ENCODE assay signal across 27 mouse cellular contexts in genomic region chr19:47184221-47184620, GRCm38 (mm10). TPM values are rescaled to one million over a fixed set of nuclear protein-coding genes. Genes with fewer than 3 reads are reported as not detected.
DNase-seq lines count a peak whose midpoint lies in the region; ATAC-seq and TF ChIP-seq lines count a peak whose summit lies in the region.
"Had no signal": no experiment of that assay in that cellular context is flagged by ENCODE, and none has a peak within 500 bp of the region (broad histone marks: within the 10 kb centered on the region; RNA-seq: fewer than 3 reads in every experiment).

No protein-coding gene starts in this region.

- no peak overlapping the region for H3K4me3 ChIP-seq in layer of hippocampus, adult 2 months
- H3K4me3 ChIP-seq: embryonic facial prominence, embryonic 10.5 days; embryonic facial prominence, embryonic 13.5 days; erythroblast, embryonic 14.5 days; forebrain, embryonic 12.5 days; forebrain, embryonic 15.5 days; heart, embryonic 12.5 days; heart, embryonic 15.5 days; hindbrain, embryonic 15.5 days had no signal

- ATAC-seq in cerebellum, adult (ENCODE audit: insufficient number of reproducible peaks, low FRiP score, low TSS enrichment): no peak
- ATAC-seq: forebrain, embryonic 15.5 days; intestine, postnatal 0 days; Patski had no signal

- TF ChIP-seq CTCF in layer of hippocampus, adult 2 months (conservative IDR thresholded peaks at IDR 0.05): no peak

- 0 out of 2 replicates have a peak overlapping the region, but pooled peaks have one; percentile 7 for H3K27ac ChIP-seq in layer of hippocampus, adult 2 months
- H3K27ac ChIP-seq: embryonic facial prominence, embryonic 10.5 days; embryonic facial prominence, embryonic 13.5 days; forebrain, embryonic 12.5 days; forebrain, embryonic 15.5 days; heart, embryonic 15.5 days; hindbrain, embryonic 15.5 days had no signal

- peak; percentile 34 for DNase-seq in cerebellum, adult 11-12 months
- DNase-seq in cerebellum, adult 9-10 months: peak; percentile 47
- DNase-seq in cerebellum, postnatal 4 days (ENCODE audit: low spot score in 2 of 2): no peak
- DNase-seq in layer of hippocampus, adult 2 months (ENCODE audit: low spot score in 2 of 2): no peak
- no peak for DNase-seq in layer of hippocampus, postnatal 10 days (ENCODE audit: low spot score in 2 of 2)
- DNase-seq: adrenal gland, adult 2 months; adrenal gland, postnatal 14 days; embryo, embryonic 11 days; gastrocnemius, postnatal 25 days; heart, adult 18-20 months; heart, postnatal 10 days; heart, postnatal 36 days; kidney, adult 2 months had no signal

RNA-seq across cellular contexts. Expression of gene Neurl1a, which starts 5.6 kb away (rescaled TPM):
- 100 to 1,000 TPM; 180 to 194 TPM for total RNA-seq in layer of hippocampus, adult 2 months (2021)
- total RNA-seq in layer of hippocampus, postnatal 10 days (2021): 100 to 1,000 TPM; 112 to 133 TPM

RNA-seq across cellular contexts. Expression of gene Calhm3, which starts 26.7 kb away (rescaled TPM):
- not detected for total RNA-seq in layer of hippocampus, adult 2 months (2021)
- total RNA-seq in layer of hippocampus, postnatal 10 days (2021): not detected
- total RNA-seq: adrenal gland, adult 2 months; adrenal gland, postnatal 14 days; adrenal gland, postnatal 4 days; gastrocnemius, adult 8-10 months; gastrocnemius, postnatal 25 days; heart, adult 18-20 months; heart, postnatal 10 days; heart, postnatal 36 days had no signal

RNA-seq across cellular contexts. Expression of gene Calhm1, which starts 40.2 kb away (rescaled TPM):
- not detected for total RNA-seq in layer of hippocampus, adult 2 months (2021)
- not detected for total RNA-seq in layer of hippocampus, postnatal 10 days (2021)
- total RNA-seq: adrenal gland, adult 2 months; adrenal gland, postnatal 14 days; adrenal gland, postnatal 4 days; G1E; gastrocnemius, adult 8-10 months; gastrocnemius, postnatal 25 days; heart, adult 18-20 months; heart, postnatal 10 days; heart, postnatal 36 days had no signal

RNA-seq across cellular contexts. Expression of gene Calhm2, which starts 46.1 kb away (rescaled TPM):
- total RNA-seq in layer of hippocampus, adult 2 months (2021): 1 to 10 TPM; 4.1 to 5.5 TPM
- total RNA-seq in layer of hippocampus, postnatal 10 days (2021): 1 to 10 TPM; 3.1 to 3.9 TPM

Comparison
In these comparisons a context has a peak if more than half of its experiments do, and no peak if none do; other contexts are left out.
1. DNase-seq: peak in cerebellum, adult 11-12 months (single experiment) and cerebellum, adult 9-10 months (single experiment); none in cerebellum, postnatal 4 days (0 of 2), layer of hippocampus, adult 2 months (0 of 2) and layer of hippocampus, postnatal 10 days (0 of 2).